Mouse (Mus musculus) E14TG2a.4 (cell line): ENCODE measurements around the gene Hadhb.

Source experiments
- CTCF ChIP-seq: conservative IDR thresholded peaks from 2 replicates; pipeline ENCODE4 v1.5.1; 2014; ENCODE audit warnings: low read length
- NANOG ChIP-seq: IDR thresholded peaks from 2 replicates; pipeline ENCODE4 v1.6.1; 2014; ENCODE audit warnings: borderline replicate concordance, low read length, mixed read lengths
- POU5F1 ChIP-seq: IDR thresholded peaks from 2 replicates; pipeline ENCODE4 v1.6.1; 2014; ENCODE audit warnings: low read length, borderline replicate concordance

DNA sequence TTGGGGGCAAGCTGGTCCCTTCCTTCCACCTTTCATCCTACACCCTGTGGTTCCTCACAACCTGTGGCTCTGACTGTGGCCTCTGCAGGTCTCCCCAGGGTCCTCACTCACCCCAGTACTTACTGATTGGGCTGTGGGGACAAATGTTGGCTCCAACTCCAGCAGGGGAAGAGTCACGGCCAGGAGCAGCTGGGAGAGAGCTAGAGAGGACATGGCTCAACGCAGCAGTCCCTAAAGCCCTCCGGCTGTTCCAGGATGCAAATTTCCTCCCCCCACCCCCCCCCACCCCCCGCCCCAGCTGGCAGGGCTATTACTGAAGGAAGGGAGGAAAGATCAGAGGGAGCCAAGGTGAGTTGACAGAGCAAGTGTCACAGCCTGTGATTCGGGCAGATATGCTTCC lies 50.4 kb downstream of the Hadhb start, which contains the start of gene Adgrf3:
- TF ChIP-seq CTCF (no peak), NANOG (no peak), POU5F1 (no peak)
